Mouse (Mus musculus) thymus, adult 18-20 months (tissue): Measurements from ENCODE around the gene Hdac11.
A peak's percentile ranks its signal among the peaks of the same experiment; 100 is the strongest.

Experiments
- DNase-seq, 2 experiments: peaks; one replicate each; pipeline ENCODE4 v3.0.0; 2022; ENCODE audit warnings: mixed read lengths in 2 of 2

Hdac11 gene

DNA sequence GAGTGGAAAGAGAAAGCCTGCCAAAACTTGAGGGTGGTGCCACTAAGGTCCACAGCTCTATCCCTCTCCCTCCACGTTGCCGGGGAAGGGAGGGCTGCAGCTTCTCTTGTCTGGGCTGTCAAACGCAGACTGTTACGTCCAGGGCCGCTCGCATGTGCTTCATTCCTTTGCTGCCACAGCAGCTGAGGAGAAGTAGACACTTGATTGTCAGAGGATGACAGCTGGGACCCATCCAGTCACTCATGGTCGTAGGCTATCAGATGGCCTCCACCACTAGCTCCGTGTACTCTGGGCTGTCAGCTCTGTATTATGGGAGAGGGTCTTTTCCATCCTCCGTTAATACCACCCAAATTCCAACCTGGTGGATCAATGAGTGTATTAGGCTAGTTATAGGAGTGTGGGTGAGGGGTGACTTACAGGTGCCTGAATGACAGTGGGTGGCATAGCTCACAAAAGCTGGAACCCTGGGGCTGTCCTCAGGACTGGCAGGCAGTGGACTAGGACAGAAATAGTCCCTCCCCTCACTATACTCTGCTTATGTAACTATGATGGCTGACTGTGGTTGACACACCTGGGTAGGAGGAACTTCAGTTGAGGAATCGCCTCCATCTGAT, 19.0 kb upstream of the Hdac11 start:
- no peak for DNase-seq

DNA sequence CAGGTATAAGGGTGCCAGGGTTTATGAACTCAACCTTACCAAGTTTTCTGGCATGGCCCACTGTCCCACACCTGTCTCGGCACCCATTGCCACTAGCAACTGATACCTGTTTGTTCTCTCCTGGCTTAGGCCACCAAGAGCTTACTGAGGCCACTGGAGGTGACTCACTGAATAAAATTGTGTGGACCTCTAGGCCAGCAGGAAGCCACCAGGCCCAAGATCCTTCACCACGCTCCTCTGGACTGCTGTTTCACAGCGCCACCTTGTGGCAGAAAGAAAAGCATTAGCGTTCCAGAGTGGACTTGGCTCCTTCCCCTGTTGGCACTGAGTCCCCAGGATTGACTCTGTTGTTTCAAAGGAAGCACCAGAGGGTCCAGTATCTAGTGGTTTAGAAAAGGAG, 16.6 kb upstream of the Hdac11 start:
- peak in 1 of 2 experiments; percentile 35 for DNase-seq

DNA sequence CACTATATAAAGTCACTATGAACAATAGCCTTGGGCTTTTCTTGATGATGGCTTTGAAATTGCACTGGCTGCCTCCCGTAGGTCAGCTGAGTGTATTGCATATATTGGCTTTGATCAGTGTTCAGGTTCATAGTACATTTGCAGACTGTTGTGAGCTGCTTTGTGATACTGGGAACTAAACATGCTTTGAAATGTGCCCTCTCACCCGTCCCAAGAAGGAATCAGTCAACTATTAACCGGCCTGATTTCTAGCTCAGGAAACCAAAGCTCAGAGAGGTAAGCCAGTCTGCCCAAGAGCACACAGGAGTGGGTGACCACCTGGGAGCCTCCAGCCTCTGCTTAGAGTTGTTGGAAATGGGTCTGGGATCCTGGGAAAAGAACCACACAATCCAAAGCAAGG, 11.4 kb upstream of the Hdac11 start:
- no peak for DNase-seq

DNA sequence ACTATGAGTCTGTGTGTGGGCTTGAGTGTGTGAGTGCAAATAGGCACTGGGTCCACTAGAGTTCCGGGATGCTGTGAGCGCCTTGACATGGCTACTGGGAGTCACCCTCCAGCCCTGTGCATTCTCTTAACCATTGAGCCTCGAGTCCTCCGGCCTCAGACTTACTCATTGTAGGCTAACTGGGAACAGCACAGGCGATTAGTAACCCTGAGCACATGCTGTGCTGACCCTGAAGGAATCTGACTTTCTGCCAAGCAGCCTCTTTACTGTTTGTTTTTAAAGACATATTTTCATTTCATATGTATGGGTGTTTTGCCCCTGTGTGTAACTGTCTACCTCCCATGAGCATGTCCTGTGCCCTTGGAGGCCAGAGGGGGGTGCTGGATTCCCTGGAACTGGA, 10.9 kb upstream of the Hdac11 start:
- DNase-seq = no peak

DNA sequence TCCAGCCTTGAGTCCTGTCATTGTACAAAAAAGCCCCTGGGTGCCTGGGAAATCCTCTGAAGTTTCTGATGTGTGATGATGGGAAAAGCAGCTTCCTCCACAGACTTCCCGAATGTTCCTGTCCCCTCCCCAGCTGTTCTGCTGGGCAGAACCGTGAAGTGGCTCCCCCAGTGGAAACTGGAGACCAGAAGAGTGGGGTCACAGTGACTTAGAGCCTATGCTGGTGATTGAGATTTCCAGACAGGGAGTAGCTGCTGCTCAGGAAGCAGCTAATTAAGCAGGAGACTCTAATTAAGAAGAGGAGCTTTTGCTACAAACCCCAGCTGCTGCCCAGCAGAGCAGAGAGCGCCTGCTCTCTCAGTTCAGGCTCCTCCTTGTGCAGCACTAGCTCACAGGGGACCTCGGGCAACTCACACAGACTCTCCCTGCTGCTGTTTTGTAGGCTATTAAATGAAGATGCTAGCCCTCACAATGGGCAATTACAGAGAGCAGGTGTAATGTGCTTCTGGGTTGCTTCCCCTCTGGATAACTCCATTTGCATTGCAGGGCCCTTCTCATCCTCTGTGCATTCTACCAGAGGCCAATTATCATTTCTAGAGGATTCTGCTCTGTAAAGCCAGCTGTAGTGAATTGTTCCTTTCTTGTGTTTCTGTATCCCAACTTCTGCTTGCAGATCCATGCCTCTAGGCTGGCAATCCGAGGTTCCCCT, 9.9 kb upstream of the Hdac11 start:
- DNase-seq = no peak

DNA sequence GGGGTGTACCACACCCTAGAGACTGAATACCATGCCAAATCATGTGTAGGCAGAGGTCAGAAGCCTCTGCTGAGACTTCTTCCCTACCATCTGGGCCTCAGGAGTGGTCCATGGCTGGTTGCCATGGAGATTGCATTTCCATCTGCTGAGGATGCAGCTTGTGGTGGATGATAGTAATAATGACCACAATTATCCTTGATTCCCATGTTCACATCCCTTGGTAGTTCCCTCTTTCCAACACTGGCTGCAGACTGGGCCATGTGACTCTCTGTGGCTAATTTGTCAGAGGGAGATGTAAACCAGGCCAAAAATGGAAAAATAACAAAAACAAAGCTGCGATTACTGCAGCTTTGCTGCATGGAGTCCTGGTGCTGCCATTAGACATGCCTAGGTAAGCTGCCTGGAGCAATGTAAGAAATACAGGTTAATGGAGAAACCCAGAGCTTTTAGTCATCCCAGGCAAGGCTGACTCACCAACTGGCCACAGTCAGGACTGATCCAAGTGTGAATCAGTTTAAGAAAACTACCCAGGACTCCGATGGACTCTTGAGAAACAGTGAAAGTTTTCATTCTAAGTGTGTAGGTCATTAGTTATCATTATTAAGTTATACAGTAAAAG, 9.2 kb upstream of the Hdac11 start:
- no peak for DNase-seq

DNA sequence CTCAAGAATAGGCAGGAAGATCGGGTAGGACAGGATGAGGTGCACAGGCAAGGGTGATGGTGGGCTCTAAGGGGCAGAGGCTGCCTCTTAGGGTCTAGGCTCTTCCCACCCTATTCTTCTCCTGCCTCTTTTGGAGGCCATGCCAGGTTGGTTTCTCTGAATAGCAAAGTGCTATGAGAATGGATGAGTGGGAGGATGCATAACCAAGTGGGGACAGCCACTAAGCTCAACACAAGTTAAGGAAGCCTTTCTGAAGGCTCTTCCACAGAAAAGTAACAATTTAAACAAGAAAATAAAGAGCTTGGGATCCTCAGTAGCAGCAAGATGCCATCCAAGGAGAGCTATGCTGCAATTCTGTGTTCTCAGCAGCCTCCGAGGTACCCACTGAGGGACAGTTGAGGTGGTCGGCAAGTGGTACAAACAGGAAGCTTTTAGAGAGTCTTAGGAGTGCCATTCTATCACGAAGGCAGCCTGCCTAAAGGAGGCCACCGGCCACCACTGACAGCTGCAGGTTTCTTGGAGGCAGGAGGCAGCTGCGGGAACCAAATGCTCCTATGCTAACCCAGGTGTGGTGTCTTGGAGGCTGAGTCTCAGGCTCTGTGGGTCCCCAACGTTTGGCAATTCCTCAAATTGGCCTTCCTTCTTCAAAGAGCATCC, 3.4 kb upstream of the Hdac11 start:
- DNase-seq = peak in 1 of 2 experiments; percentile 25

DNA sequence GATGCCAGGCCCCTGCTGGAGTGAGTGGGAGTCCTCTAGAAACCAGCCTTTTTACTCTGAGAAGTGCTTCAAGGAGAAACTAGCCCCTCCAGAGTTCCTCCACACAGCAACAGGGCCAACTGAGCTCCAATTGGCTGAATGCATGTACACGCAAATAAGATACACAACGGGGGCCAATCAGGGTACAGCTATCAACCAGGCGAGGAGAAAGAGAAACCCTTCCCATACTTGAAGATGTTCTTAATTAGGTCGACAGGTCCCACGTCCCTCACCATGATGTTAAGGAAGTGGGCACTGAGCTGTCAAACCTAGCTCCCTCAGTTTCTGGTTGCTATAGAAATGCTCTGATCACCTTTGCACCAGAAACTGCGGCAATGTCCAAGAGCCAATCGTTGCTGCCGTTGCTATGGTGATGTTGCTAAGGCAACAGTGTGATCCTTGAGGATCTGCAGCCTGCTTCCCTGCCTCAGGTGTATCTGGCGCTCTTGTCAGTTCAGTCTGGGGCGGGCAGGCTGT, 2.9 kb upstream of the Hdac11 start:
- DNase-seq = no peak

DNA sequence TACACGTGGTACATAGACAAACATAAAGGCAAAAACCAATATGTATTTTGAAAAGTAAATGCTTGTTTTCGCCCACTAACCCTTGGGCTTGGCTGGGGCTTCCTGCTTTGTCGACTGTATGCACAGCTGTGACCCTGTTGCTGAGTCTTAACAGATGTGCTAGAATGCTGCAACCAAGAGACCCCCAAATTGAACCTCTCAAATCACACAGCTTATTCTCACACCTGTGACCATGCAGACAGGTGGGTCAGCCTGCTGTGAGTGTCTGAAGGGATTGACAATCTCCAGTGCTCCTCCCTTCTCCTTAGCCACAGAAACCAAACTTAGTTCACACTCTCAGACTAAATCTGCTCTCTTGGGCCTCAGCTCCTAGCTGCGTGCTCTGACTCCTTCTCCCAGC, 1.8 kb upstream of the Hdac11 start:
- peak in 1 of 2 experiments; percentile 17 for DNase-seq

DNA sequence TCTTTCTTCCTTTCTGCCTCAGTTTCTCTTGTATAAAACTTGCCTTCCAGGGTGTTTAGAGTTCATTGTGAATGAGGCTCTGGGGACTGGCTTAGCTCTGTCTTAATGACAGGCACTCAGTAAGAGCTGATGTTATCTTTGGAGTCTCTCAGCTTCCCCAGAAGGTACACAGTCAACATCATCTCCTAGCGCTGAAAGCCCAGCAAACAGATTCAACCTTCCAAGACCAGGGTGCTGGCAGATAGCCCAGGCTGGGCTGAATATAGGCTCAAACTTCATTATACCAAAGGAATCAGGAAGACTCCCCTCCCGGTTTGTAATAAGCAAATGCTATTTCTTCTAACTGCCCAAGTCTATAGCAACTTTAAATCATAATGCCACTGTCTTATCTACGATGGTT, 1.2 kb upstream of the Hdac11 start:
- no peak for DNase-seq

DNA sequence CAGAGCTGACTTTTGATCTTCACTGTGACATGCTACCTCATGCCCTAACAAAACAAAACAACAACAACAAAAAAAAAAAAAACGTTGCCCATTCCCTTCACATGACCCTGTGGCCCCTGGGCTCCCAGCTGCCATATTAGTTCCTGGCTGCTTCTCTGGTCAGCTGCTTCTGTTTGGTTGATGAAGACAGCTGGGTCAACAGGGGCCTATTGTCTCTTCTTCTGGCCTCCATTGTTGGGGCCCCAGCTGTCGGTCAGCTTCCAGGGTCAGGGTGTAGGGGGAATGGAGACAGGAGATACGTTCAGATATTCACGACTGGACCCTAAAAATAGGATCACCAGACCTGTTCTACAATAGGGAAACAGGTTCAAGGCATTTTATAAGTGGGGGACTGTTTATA, 403 bp upstream of the Hdac11 start:
- no peak for DNase-seq

DNA sequence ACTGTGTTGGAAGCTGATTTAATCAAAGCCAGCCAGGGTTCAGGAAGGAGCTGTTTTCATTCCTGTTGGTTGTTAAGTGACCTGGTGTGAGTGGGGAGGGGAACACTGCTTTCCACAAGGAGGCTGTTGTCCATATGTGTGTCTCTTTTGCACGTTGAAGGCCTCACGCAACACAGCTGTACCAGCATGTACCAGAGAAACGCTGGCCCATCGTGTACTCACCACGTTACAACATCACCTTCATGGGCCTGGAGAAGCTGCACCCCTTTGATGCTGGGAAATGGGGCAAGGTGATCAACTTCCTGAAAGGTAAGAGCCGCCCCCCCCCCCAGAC, 739 bp downstream of the Hdac11 start:
- DNase-seq = no peak

DNA sequence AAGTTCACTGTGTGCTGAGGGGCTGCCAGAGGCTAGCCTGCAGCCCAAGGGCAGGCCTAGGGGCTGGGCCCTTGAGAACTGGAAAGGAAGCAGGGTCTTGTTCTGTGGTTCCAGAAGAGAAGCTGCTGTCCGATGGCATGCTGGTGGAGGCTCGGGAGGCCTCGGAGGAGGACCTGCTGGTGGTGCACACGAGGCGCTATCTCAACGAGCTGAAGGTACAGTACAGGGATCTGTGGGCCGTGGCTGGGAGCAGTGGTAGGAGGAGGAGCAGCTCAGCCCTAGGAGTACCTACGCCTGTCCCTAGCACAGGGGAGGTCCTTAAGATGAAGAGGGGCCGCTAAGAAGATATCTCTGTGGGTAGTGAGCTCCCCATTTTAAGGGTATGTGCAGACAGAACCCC, 2.6 kb downstream of the Hdac11 start:
- no peak for DNase-seq

DNA sequence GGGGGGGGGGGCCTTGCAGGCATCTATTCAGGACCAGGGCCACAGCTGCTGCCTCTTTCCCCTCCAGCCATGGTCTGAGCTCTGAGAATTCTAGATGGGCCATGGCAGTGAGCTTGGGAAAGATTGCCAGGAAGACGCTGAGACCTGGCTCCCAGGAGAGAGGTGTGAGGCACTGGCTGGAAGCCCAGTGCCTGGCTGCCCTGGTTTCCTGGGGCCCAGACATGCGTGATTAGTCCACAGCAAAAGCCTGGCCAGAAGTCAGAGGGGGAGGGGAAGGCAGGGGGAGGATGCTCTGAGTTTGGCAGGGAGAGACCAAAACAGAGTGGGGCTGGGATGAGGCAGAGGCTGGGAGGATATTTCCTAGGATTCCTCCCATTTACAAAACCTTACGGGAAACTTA, 3.9 kb downstream of the Hdac11 start:
- no peak for DNase-seq

DNA sequence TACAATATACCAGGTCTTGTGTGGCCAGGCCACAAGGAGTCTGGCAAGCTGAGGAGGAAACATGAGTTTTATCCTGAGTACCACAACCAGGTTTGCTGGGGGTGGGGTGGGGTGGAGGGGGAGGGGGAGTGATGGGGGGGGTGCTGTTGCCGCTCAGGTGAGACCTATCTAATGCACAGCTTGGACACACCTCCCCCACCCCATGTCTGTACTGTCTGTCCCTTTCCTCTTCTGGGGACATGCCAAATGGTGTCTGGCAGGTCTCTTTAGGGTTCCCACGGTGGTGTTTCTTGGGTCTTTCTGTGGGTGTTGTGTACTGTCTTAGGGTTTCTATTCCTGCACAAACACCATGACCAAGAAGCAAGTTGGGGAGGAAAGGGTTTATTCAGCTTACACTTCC, 4.5 kb downstream of the Hdac11 start:
- DNase-seq = no peak

DNA sequence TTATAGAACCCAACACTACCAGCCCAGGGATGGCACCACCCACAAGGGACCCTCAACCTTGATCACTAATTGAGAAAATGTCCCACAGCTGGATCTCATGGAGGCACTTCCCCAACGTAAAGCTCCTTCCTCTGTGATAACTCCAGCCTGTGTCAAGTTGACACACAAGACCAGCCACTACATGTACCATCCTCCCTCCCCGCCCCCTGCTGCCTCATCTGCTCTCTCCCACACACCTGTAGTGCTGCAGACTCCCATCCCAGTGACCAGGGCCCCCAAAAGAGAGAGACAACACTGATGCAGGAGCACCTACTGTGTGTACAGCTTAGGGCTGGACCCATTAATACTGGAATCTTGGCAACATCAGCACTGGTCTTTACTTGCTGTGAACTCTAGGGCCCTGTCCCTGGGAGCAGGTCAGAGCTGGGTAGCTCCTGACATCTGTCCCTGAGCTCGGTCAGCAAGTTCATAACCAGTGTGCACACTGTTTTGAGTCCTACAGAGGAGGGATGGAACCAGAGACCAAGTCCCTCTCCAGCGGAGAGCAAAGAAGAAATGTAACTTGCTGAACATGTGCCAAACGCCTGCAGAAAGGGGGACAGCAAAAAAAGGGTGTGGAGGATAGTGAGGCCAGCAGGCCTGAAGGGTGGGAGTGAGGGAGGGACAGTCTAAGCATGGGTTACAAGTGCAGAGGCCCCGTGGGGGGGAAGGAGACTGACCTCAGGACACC, 5.2 kb downstream of the Hdac11 start:
- DNase-seq = no peak

DNA sequence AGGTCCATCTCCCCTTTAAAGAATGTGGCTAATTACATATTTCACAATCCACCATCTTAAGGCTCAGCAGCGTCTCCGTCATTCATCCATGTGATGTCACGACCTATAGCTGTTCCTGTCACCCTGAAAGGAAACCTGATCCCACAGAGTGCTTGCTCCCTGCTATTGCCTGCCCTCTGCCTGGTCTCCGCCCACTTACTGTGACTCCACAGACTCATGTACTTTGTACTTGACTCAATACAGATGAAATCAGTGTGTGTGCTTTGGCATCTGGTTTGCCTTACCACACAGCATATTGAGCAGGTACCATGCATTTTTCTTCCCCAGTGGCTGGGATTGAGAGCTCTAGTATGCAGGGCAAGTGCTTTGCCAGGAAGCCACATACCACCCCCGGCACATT, 5.8 kb downstream of the Hdac11 start:
- DNase-seq = no peak

DNA sequence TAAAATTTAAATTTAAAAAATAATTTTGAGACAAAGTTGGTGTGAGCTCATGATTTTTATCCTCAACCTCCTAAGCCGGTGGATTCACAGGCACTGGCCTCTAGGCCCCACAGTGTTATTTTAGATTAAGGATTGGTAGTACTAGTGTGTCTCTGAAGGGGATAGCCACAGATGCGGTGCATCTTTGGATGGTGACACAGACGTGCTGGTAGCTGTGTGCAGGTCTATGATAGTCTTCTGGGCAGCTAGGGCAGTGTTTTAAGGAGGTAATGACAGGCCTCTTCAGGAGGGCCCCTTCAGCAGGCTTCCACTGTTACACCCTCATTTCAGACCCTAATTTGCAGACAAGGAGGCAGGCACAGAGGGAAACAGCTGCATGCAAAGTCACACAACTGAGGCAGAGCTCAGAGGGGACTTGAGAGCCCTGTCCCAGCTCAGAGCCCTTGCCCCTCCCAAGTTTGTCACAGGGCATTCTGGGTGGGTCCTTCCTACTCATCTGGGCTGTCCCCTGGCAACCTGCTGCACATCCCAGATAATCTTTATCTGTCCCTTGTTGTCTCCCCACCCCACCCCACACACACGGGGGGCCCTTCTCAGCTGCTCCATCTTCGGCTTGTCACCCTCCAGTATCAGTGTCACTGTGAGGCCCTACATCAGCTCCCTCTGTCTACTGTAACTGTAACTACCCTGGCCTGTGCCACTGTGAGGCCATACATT, 6.9 kb downstream of the Hdac11 start:
- DNase-seq = no peak

DNA sequence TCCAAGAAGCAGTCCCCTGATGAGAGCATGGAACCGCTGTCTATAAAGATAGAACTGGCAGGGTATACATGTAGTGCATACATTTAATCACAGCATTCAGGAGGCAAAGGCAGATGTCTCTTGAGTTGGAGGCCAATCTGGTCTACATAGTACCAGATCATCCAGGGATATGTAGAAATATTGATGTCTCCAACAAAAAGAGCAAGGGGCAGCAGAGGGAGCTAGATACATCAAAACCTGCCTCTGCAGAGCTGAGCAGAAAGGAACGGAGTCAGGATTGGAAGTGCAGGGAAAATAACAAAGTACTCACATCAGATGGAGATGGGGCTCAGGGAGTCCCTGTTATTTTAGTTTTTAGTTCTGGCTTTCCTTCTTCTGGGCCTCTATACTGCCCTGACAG, 8.1 kb downstream of the Hdac11 start:
- DNase-seq = no peak

DNA sequence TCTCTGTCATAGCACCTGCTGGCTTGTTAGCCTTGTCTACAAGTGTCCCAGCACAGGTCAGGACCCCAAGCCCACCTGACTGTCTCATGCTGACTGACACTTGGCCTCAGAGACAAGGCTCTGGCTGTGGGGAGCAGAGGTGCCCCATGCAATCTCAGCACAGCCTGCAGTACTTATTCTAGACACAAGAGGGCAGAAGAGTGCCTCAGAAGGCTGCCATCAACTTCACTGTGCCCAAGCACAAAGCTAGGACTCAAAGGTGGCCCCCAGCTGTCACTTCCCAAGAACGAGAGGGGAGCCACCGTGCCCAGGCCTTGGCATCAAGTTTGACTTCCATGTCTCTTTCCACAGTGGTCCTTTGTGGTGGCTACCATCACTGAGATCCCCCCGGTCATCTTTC, 8.7 kb downstream of the Hdac11 start:
- peak in 1 of 2 experiments; percentile 35 for DNase-seq

DNA sequence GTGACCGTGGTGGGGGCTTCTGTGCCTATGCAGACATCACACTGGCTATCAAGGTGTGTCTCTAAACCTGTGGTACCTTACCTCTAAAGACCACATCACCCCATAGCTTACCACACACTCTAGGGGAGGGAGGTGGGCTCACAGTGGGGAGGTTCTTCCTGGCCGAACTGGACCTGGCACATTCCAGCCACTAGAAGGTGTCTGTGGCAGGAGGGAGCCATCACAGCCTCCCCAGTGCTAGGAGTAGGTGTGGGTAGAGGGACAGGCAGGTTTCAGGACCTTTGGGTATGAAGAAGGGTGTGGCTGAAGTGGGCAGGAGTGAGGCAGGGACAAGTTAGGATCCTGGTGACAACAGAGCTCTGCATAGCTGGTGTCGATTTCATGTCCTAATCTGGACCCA, 11.4 kb downstream of the Hdac11 start:
- DNase-seq = no peak

DNA sequence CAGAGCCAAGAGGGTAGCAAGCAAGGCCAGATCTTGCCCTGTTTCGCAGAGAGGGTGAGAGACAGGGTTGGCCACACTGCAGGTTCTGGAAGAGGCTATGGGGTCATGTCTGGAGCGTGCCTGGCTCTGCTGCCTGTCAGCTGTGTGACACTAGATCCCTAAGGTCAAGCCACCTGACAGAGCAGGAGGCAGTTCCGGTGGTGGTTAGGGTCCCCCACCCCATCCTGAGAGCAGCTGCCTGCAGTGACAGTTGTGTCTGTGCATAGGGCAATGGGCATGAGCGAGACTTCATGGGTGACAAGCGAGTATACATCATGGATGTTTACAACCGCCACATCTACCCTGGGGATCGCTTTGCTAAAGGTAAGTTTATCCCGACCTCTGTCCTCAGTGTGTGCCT, 12.7 kb downstream of the Hdac11 start:
- no peak for DNase-seq
